Comparison of ENCODE assay signal across 10 mouse cellular contexts in the genomic region with DNA sequence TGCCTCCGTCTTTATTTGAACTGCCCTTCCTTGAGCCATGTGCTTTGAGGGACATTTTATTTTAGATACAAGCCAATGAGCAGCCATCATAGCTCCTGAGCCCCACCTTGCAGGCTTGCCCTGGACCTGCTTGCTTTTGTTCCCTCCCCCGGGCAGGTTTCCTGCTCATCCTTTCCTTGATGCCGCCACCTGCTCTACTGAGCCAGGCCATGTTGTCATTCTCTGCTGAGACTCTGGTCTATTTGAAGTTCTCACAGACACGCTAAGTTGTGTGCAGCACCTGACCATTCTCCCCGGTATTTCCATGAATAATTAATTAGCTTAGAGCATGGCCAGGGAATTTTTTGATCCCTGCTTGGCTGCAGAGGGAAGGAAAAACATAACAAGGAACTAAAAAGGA.
DNase-seq lines count a peak whose midpoint lies in the region; ATAC-seq and TF ChIP-seq lines count a peak whose summit lies in the region.
"Had no signal": no experiment of that assay in that cellular context is flagged by ENCODE, and none has a peak within 500 bp of the region (broad histone marks: within the 10 kb centered on the region; RNA-seq: fewer than 3 reads in every experiment).

No protein-coding gene starts in this region.

- no peaks in the 10 kb centered on the region for H3K27me3 ChIP-seq in heart, embryonic 16.5 days (ENCODE audit: control insufficient read depth, insufficient read depth, low read length)
- H3K27me3 ChIP-seq in CH12.LX (replicated peaks): no peaks in the 10 kb centered on the region
- no peaks in the 10 kb centered on the region for H3K27me3 ChIP-seq in midbrain, embryonic 10.5 days (ENCODE audit: low read depth, poor library complexity, severe bottlenecking)
- no peaks in the 10 kb centered on the region for H3K27me3 ChIP-seq in forebrain, embryonic 13.5 days
- H3K27me3 ChIP-seq: hindbrain, embryonic 12.5 days had no signal

- H3K4me1 ChIP-seq in heart, embryonic 16.5 days (ENCODE audit: control insufficient read depth, insufficient read depth, low read length): peaks cover 14% of the 10 kb centered on the region
- peaks cover 16 to 50% of the 10 kb centered on the region in 2 experiments; a peak in 3 of 4 replicates for H3K4me1 ChIP-seq in CH12.LX (ENCODE audit: control insufficient read depth in 1 of 2, insufficient read depth in 2 of 2)
- peaks cover 16% of the 10 kb centered on the region for H3K4me1 ChIP-seq in midbrain, embryonic 10.5 days
- H3K4me1 ChIP-seq in forebrain, embryonic 13.5 days: peaks cover 4% of the 10 kb centered on the region

- dilution Hi-C loops in CH12.LX (cut with MboI; ENCODE audit: extremely low pct_ligation_motif_present, extremely low pct_unique_long_range_greater_than_20kb, low sequenced_read_pairs): no loop called here

- in situ Hi-C loops in CH12.LX (cut with MboI; ENCODE audit: low pct_ligation_motif_present, low pct_unique_long_range_greater_than_20kb, low sequenced_read_pairs): no loop called here

- TF ChIP-seq RAD21 in CH12.LX (IDR thresholded peaks at IDR 0.05; ENCODE audit: low read depth, low read length): no peak

- no peaks in the 10 kb centered on the region for H3K9me3 ChIP-seq in heart, embryonic 16.5 days (replicated peaks; ENCODE audit: control insufficient read depth, low read length)
- no peaks in the 10 kb centered on the region for H3K9me3 ChIP-seq in CH12.LX (replicated peaks; ENCODE audit: low read length)
- H3K9me3 ChIP-seq in midbrain, embryonic 10.5 days (replicated peaks): no peaks in the 10 kb centered on the region
- H3K9me3 ChIP-seq in forebrain, embryonic 13.5 days (replicated peaks): no peaks in the 10 kb centered on the region
- H3K9me3 ChIP-seq: hindbrain, embryonic 12.5 days had no signal

- no peaks in the 10 kb centered on the region for H3K36me3 ChIP-seq in heart, embryonic 16.5 days (ENCODE audit: control insufficient read depth, insufficient read depth)
- H3K36me3 ChIP-seq in CH12.LX (replicated peaks in 1 of 2; ENCODE audit: control insufficient read depth in 1 of 2, insufficient read depth in 1 of 2, low read length in 1 of 2): peaks cover 0 to 57% of the 10 kb centered on the region in 2 experiments
- no peaks in the 10 kb centered on the region for H3K36me3 ChIP-seq in midbrain, embryonic 10.5 days
- no peaks in the 10 kb centered on the region for H3K36me3 ChIP-seq in forebrain, embryonic 13.5 days (ENCODE audit: poor library complexity, severe bottlenecking)
- H3K36me3 ChIP-seq: hindbrain, embryonic 12.5 days had no signal

- no peak for TF ChIP-seq CTCF in CH12.LX (conservative IDR thresholded peaks at IDR 0.05 in 1 of 2, IDR thresholded peaks at IDR 0.05 in 1 of 2; ENCODE audit: low read depth in 2 of 2, low read length in 2 of 2)

- no peak for TF ChIP-seq POLR2A in CH12.LX (IDR thresholded peaks at IDR 0.05; ENCODE audit: low read depth, low read length)

- H3K79me2 ChIP-seq in CH12.LX (replicated peaks; ENCODE audit: control insufficient read depth, extremely low read depth, insufficient read depth, poor library complexity, severe bottlenecking): no peaks in the 10 kb centered on the region

- no peak for DNase-seq in heart, postnatal 25 days (ENCODE audit: low spot score)
- peak; percentile 64 for DNase-seq in CH12.LX (ENCODE audit: extremely low read depth)
- no peak for DNase-seq in midbrain, embryonic 10.5 days (ENCODE audit: low spot score)
- no peak for DNase-seq in left cerebral cortex, postnatal 25 days (ENCODE audit: low spot score in 2 of 2)
- DNase-seq in lung, postnatal 14 days: no peak
- DNase-seq: cerebellum, adult 9-11 months had no signal

- peak overlapping the region; percentile 27 for H3K4me2 ChIP-seq in heart, embryonic 16.5 days (ENCODE audit: low read depth, low read length)
- H3K4me2 ChIP-seq in CH12.LX (ENCODE audit: insufficient read depth, low read depth, poor library complexity, severe bottlenecking): peak overlapping the region; percentile 60
- H3K4me2 ChIP-seq in forebrain, embryonic 13.5 days: no peak overlapping the region
- H3K4me2 ChIP-seq: hindbrain, embryonic 12.5 days had no signal

- no peak overlapping the region for H3K9ac ChIP-seq in heart, embryonic 16.5 days (ENCODE audit: low read length)
- H3K9ac ChIP-seq in CH12.LX (ENCODE audit: insufficient read depth, low read depth): no peak overlapping the region
- no peak overlapping the region for H3K9ac ChIP-seq in forebrain, embryonic 13.5 days
- H3K9ac ChIP-seq: hindbrain, embryonic 12.5 days had no signal

- WGBS in heart, embryonic 16.5 days: 62% methylated on average over 5 of the region's 5 CpGs
- 66% methylated on average over 5 of the region's 5 CpGs for WGBS in midbrain, embryonic 10.5 days
- 60% methylated on average over 5 of the region's 5 CpGs for WGBS in forebrain, embryonic 13.5 days

- H3K27ac ChIP-seq in heart, embryonic 16.5 days (ENCODE audit: low read length): peak overlapping the region; percentile 52
- H3K27ac ChIP-seq in CH12.LX (ENCODE audit: insufficient read depth, low read depth): no peak overlapping the region; the same call in 1 of the 2 replicates
- peak overlapping the region; percentile 57; the same call in 1 of the 2 replicates for H3K27ac ChIP-seq in midbrain, embryonic 10.5 days (replicated peaks)
- H3K27ac ChIP-seq in forebrain, embryonic 13.5 days: no peak overlapping the region
- H3K27ac ChIP-seq: hindbrain, embryonic 12.5 days had no signal

- peak; percentile 25; the same call in 1 of the 2 replicates for ATAC-seq in heart, embryonic 16.5 days (replicated peaks; ENCODE audit: extremely low read depth, insufficient read depth, low FRiP score)
- ATAC-seq in inflammation-experienced regulatory T-cells, adult 6 months: peak; percentile 38
- no peak for ATAC-seq in forebrain, embryonic 13.5 days

- intact Hi-C loops in heart, postnatal 25 days (cut with DNase I): no loop called here
- intact Hi-C loops in left cerebral cortex, postnatal 25 days (cut with DNase I): no loop called here

- TF ChIP-seq EP300 in CH12.LX (IDR thresholded peaks at IDR 0.05; ENCODE audit: low read length): no peak; the same call in 1 of the 2 replicates

- no peak overlapping the region for H3K4me3 ChIP-seq in heart, embryonic 16.5 days (ENCODE audit: low read length)
- H3K4me3 ChIP-seq in CH12.LX (replicated peaks in 1 of 3; ENCODE audit: low read depth in 2 of 3, low read length in 2 of 3, poor library complexity in 1 of 3): no peak overlapping the region
- H3K4me3 ChIP-seq in midbrain, embryonic 10.5 days: no peak overlapping the region
- no peak overlapping the region for H3K4me3 ChIP-seq in forebrain, embryonic 13.5 days
- H3K4me3 ChIP-seq: hindbrain, embryonic 12.5 days had no signal

TF ChIP-seq in CH12.LX, 34 proteins besides CTCF, POLR2A, EP300 and RAD21:
- TF ChIP-seq NRF1 (IDR thresholded peaks at IDR 0.05; ENCODE audit: low read depth, low read length) (no peak), MEF2A (IDR thresholded peaks at IDR 0.05; ENCODE audit: borderline replicate concordance, low read depth, low read length) (peak; percentile 11; the same call in 1 of the 2 replicates), MYC (IDR thresholded peaks at IDR 0.05; ENCODE audit: low read depth, low read length) (0 out of 2 replicates have a peak, but pooled peaks have one; percentile 20), MAFK (IDR thresholded peaks at IDR 0.05; ENCODE audit: insufficient replicate concordance, low read length) (no peak), SIN3A (IDR thresholded peaks at IDR 0.05; ENCODE audit: low read length) (0 out of 2 replicates have a peak, but pooled peaks have one; percentile 6), SMC3 (IDR thresholded peaks at IDR 0.05; ENCODE audit: low read depth, low read length) (no peak), CHD2 (IDR thresholded peaks at IDR 0.05; ENCODE audit: low read length) (no peak), BHLHE40 (IDR thresholded peaks at IDR 0.05; ENCODE audit: low read depth, low read length) (0 out of 2 replicates have a peak, but pooled peaks have one; percentile 15), PAX5 (IDR thresholded peaks at IDR 0.05; ENCODE audit: low read length) (no peak)

Comparison
In these comparisons a context has a peak if more than half of its experiments do, and no peak if none do; other contexts are left out.
1. H3K27ac ChIP-seq: peak in heart, embryonic 16.5 days (single experiment) and midbrain, embryonic 10.5 days (single experiment); none in CH12.LX (single experiment) and forebrain, embryonic 13.5 days (single experiment).